Mouse (Mus musculus): Measurements from ENCODE around the gene Etv5.

- no peak for TF ChIP-seq CTCF (conservative IDR thresholded peaks at IDR 0.05 in 1 of 2, IDR thresholded peaks at IDR 0.05 in 1 of 2; ENCODE audit: low read depth in 2 of 2, low read length in 2 of 2)
- no peak for TF ChIP-seq EP300 (IDR thresholded peaks at IDR 0.05; ENCODE audit: low read length)
- no peak for TF ChIP-seq POLR2AphosphoS2 (IDR thresholded peaks at IDR 0.05; ENCODE audit: low read depth, low read length)
- TF ChIP-seq POLR2A (IDR thresholded peaks at IDR 0.05; ENCODE audit: low read depth, low read length), result no peak
- no peak for TF ChIP-seq UBTF (IDR thresholded peaks at IDR 0.05; ENCODE audit: low read depth, low read length)
- no peak for TF ChIP-seq NRF1 (IDR thresholded peaks at IDR 0.05; ENCODE audit: low read depth, low read length)
- TF ChIP-seq ZMIZ1 (IDR thresholded peaks at IDR 0.05; ENCODE audit: low read depth, low read length), result no peak
- no peak for TF ChIP-seq BHLHE40 (IDR thresholded peaks at IDR 0.05; ENCODE audit: low read depth, low read length)
Measured at GRCm38 (mm10) chr16:22460960-22461359, 21.4 kb upstream of the Etv5 start.

Measured in CH12.LX (cell line).